Mouse (Mus musculus): ENCODE measurements around the gene Pgpep1.

DNA sequence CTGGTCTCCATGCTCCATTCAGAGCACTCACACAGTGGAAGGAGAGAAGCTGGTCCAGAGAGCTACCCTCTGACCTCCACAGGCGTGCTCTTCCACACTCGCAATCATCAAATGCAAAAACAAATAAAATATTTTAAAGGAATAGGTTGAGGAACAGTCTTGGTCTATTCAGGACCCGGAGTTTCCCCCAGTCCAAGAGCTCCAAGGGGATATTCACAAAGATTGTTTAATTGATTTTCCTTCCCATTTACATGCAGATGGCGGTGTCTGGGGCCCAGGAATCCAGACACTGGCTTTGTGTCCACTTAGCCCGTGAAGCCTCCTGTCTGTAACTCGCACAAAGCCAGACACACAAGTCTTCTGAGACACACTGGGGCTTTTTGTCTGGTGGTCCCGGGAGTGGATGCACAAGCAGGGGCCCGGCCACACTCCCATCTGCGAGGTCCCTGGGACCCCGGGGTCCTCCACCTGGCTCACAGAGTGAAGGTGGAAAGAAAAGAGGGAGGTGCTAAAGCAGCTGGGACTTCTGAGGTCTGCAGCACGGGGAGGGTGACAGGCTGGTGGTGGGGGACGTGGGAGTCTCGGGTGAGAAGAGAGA lies 3.9 kb downstream of the Pgpep1 start:
- TF ChIP-seq CTCF (IDR thresholded peaks at IDR 0.05; ENCODE audit: low read depth, low read length) (no peak), POLR2A (IDR thresholded peaks at IDR 0.05; ENCODE audit: extremely low read depth, insufficient read depth, low read length) (no peak)
